Mouse (Mus musculus) hindbrain, embryonic 11.5 days (tissue): ENCODE results near the gene Cisd2. TPM values are rescaled to one million over a fixed set of nuclear protein-coding genes. Genes with fewer than 3 reads are reported as not detected.

Source experiments
- ATAC-seq: fragments of 200-750 bp; cut with Nextera tagmentation; 2 replicates; pipeline ENCODE4 v1.8.0; 2017; ENCODE audit warnings: mild to moderate bottlenecking, moderate TSS enrichment, moderate library complexity; ENCODE audit not compliant: low FRiP score
- DNase-seq: peaks from one replicate; pipeline ENCODE4 v3.0.0-alpha.2; 2015; ENCODE audit warnings: low spot score
- H3K27ac ChIP-seq: fragments of 300-500 bp; sonication (generic); 2 replicates; pipeline ENCODE4 v1.5.1; 2014; ENCODE audit warnings: mild to moderate bottlenecking, low read depth, low read length
- H3K27me3 ChIP-seq: fragments of 300-500 bp; sonication (generic); 2 replicates; pipeline ENCODE4 v1.6.1; 2014; ENCODE audit warnings: mild to moderate bottlenecking, low read length, moderate library complexity, mixed read lengths; ENCODE audit not compliant: control insufficient read depth, insufficient read depth
- H3K36me3 ChIP-seq: fragments of 300-500 bp; sonication (generic); 2 replicates; pipeline ENCODE4 v1.6.1; 2014; ENCODE audit warnings: mild to moderate bottlenecking, low read length, moderate library complexity, mixed read lengths; ENCODE audit not compliant: control insufficient read depth, insufficient read depth
- H3K4me1 ChIP-seq: fragments of 300-500 bp; sonication (generic); replicated peaks from 2 replicates; pipeline ENCODE4 v1.6.1; 2014; ENCODE audit warnings: low read length, mixed read lengths; ENCODE audit not compliant: control insufficient read depth, insufficient read depth
- H3K4me2 ChIP-seq: fragments of 300-500 bp; sonication (generic); replicated peaks from 2 replicates; pipeline ENCODE4 v1.6.1; 2014; ENCODE audit warnings: mild to moderate bottlenecking, low read depth, low read length
- H3K4me3 ChIP-seq: fragments of 300-500 bp; sonication (generic); 2 replicates; pipeline ENCODE4 v1.5.1; 2014; ENCODE audit warnings: low read depth, low read length
- H3K9ac ChIP-seq: fragments of 300-500 bp; sonication (generic); 2 replicates; pipeline ENCODE4 v1.6.1; 2014; ENCODE audit warnings: low read depth, low read length
- H3K9me3 ChIP-seq: fragments of 300-500 bp; sonication (generic); 2 replicates; pipeline ENCODE4 v1.6.1; 2016; ENCODE audit warnings: low read length; ENCODE audit not compliant: control insufficient read depth
- WGBS: fragments of 180-500 bp; shearing (Covaris S2); extraction: QIAGEN DNeasy Blood & Tissue Kit; methylation state at CpG from one replicate; pipeline ENCODE4 v1.1.7; 2014; 5-methylcytosine and 5-hydroxymethylcytosine counted together
- polyA plus RNA-seq: library from polyadenylated mRNA; unstranded; fragments of >200 nt; fragmentation: Nextera tagmentation; extraction: Ambion mirVana; gene quantifications from 2 replicates; pipeline ENCODE4 v1.2.1, GENCODE M21; 2014

Cisd2 gene
- polyA plus RNA-seq, 1 experiment from 2014 or later = 92.3 TPM

GRCm38 (mm10) chr3:135439651-135440050, 15.9 kb upstream of the Cisd2 start:
- ATAC-seq (no peak), DNase-seq (no peak)
- H3K9me3 ChIP-seq = no peaks in the 10 kb centered on the region
- 0 out of 2 replicates have a peak, but pooled peaks cover 2% of the 10 kb centered on the region for H3K4me1 ChIP-seq
- WGBS = 3% methylated on average over 15 of the region's 15 CpGs
- no peaks in the 10 kb centered on the region for H3K36me3 ChIP-seq
- H3K27ac ChIP-seq = peak overlapping the region; percentile 100
- H3K4me3 ChIP-seq = peak overlapping the region; percentile 96
- peak overlapping the region; percentile 87 for H3K9ac ChIP-seq
- H3K27me3 ChIP-seq = no peaks in the 10 kb centered on the region
- peak overlapping the region; percentile 66 for H3K4me2 ChIP-seq

GRCm38 (mm10) chr3:135438913-135439531, 15.3 kb upstream of the Cisd2 start:
- DNase-seq (peak; percentile 84), ATAC-seq (peak; percentile 72)
- Histone ChIP-seq H3K4me2 (peak overlapping the region; percentile 66), H3K4me3 (peak overlapping the region; percentile 96), H3K9me3 (no peaks in the 10 kb centered on the region), H3K27ac (peak overlapping the region; percentile 100), H3K9ac (peak overlapping the region; percentile 87), H3K36me3 (no peaks in the 10 kb centered on the region), H3K27me3 (no peaks in the 10 kb centered on the region), H3K4me1 (0 out of 2 replicates have a peak, but pooled peaks cover 2% of the 10 kb centered on the region)
- under 1% methylated on average over 42 of the region's 76 CpGs for WGBS

GRCm38 (mm10) chr3:135438531-135438912, 14.8 kb upstream of the Cisd2 start:
- H3K4me1 ChIP-seq = 0 out of 2 replicates have a peak, but pooled peaks cover 2% of the 10 kb centered on the region
- DNase-seq (peak; percentile 93), ATAC-seq (peak; percentile 82)
- under 1% methylated on average over 36 of the region's 50 CpGs for WGBS
- no peaks in the 10 kb centered on the region for H3K9me3 ChIP-seq
- peak overlapping the region; percentile 96 for H3K4me3 ChIP-seq
- H3K27ac ChIP-seq = peak overlapping the region; percentile 100
- H3K27me3 ChIP-seq = no peaks in the 10 kb centered on the region
- peak overlapping the region; percentile 36 for H3K4me2 ChIP-seq
- H3K36me3 ChIP-seq = no peaks in the 10 kb centered on the region
- H3K9ac ChIP-seq = peak overlapping the region; percentile 87

GRCm38 (mm10) chr3:135437758-135438495, 14.2 kb upstream of the Cisd2 start, which contains the start of gene Ube2d3:
Ube2d3 (plus strand) TSS chr3:135438149.
- WGBS = under 1% methylated on average over 51 of the region's 56 CpGs
- H3K9me3 ChIP-seq = no peaks in the 10 kb centered on the region
- DNase-seq (peak; percentile 98), ATAC-seq (peak; percentile 96)
- H3K36me3 ChIP-seq = no peaks in the 10 kb centered on the region
- no peaks in the 10 kb centered on the region for H3K27me3 ChIP-seq
- H3K4me2 ChIP-seq = peak within 1 kb of the TSS; percentile 66
- H3K4me3 ChIP-seq = peak within 1 kb of the TSS; percentile 96
- H3K27ac ChIP-seq = peak within 1 kb of the TSS; percentile 100
- H3K4me1 ChIP-seq = 0 out of 2 replicates have a peak, but pooled peaks cover 2% of the 10 kb centered on the region
- H3K9ac ChIP-seq = peak within 1 kb of the TSS; percentile 87

- 0 out of 2 replicates have a peak, but pooled peaks have one; percentile 0 for ATAC-seq
- H3K27ac ChIP-seq = peak overlapping the region; percentile 87
- 0 out of 2 replicates have a peak, but pooled peaks cover 2% of the 10 kb centered on the region for H3K4me1 ChIP-seq
- H3K9ac ChIP-seq = peak overlapping the region; percentile 71
- DNase-seq = peak; percentile 8
- H3K4me3 ChIP-seq = peak overlapping the region; percentile 96
- no peaks in the 10 kb centered on the region for H3K9me3 ChIP-seq
- WGBS = 45% methylated on average over 14 of the region's 14 CpGs
- H3K36me3 ChIP-seq = no peaks in the 10 kb centered on the region
- no peaks in the 10 kb centered on the region for H3K27me3 ChIP-seq
- peak overlapping the region; percentile 42 for H3K4me2 ChIP-seq
These were observed 13.3 kb upstream of the Cisd2 start for GRCm38 (mm10) chr3:135436901-135437616.

GRCm38 (mm10) chr3:135422856-135423607, 693 bp downstream of the Cisd2 start:
- Histone ChIP-seq H3K27ac (peak overlapping the region; percentile 91), H3K36me3 (no peaks in the 10 kb centered on the region), H3K9ac (peak overlapping the region; percentile 81), H3K4me3 (peak overlapping the region; percentile 69), H3K4me1 (no peaks in the 10 kb centered on the region), H3K9me3 (no peaks in the 10 kb centered on the region), H3K4me2 (peak overlapping the region; percentile 61), H3K27me3 (no peaks in the 10 kb centered on the region)
- peak; percentile 98 for ATAC-seq
- peak; percentile 92 for DNase-seq
- WGBS = under 1% methylated on average over 81 of the region's 103 CpGs

- H3K4me1 ChIP-seq = no peaks in the 10 kb centered on the region
- H3K9ac ChIP-seq = peak overlapping the region; percentile 81
- H3K27me3 ChIP-seq = no peaks in the 10 kb centered on the region
- ATAC-seq (peak; percentile 0; the same call in 1 of the 2 replicates), DNase-seq (no peak)
- H3K4me2 ChIP-seq = peak overlapping the region; percentile 61
- peak overlapping the region; percentile 91 for H3K27ac ChIP-seq
- H3K4me3 ChIP-seq = peak overlapping the region; percentile 69
- H3K36me3 ChIP-seq = no peaks in the 10 kb centered on the region
- H3K9me3 ChIP-seq = no peaks in the 10 kb centered on the region
- WGBS = 32% methylated on average over 8 of the region's 8 CpGs
These were observed 1.4 kb downstream of the Cisd2 start for GRCm38 (mm10) chr3:135422232-135422855.

GRCm38 (mm10) chr3:135421310-135421594, 2.5 kb downstream of the Cisd2 start:
- Histone ChIP-seq H3K9ac (no peak overlapping the region), H3K4me1 (no peaks in the 10 kb centered on the region), H3K27me3 (no peaks in the 10 kb centered on the region), H3K4me2 (no peak overlapping the region), H3K4me3 (no peak overlapping the region), H3K36me3 (no peaks in the 10 kb centered on the region), H3K9me3 (no peaks in the 10 kb centered on the region), H3K27ac (no peak overlapping the region)
- ATAC-seq (no peak), DNase-seq (no peak)
